Mouse (Mus musculus) spleen, adult 18-20 months (tissue): ENCODE data around the gene Chst15.
A peak's percentile ranks its signal among the peaks of the same experiment; 100 is the strongest.

Experiments used
- DNase-seq, 2 experiments: peaks; one replicate each; pipeline ENCODE4 v3.0.0; 2022; ENCODE audit warnings: mixed read lengths in 2 of 2

The Chst15 gene

GRCm38 (mm10) chr7:132317036-132317541, at the start of gene Chst15:
Gene Chst15, minus strand, starts transcription at chr7:132317228.
- DNase-seq = peak; percentile 74 to 76

GRCm38 (mm10) chr7:132365703-132366384, 48.8 kb upstream of the Chst15 start:
- peak; percentile 52 to 61 for DNase-seq

- DNase-seq = no peak
Measured at GRCm38 (mm10) chr7:132365111-132365510, 48.1 kb upstream of the Chst15 start.

GRCm38 (mm10) chr7:132364506-132364905, 47.5 kb upstream of the Chst15 start:
- peak in 1 of 2 experiments; percentile 39 for DNase-seq

- no peak for DNase-seq
Measured at GRCm38 (mm10) chr7:132360336-132360735, 43.3 kb upstream of the Chst15 start.

GRCm38 (mm10) chr7:132358709-132359108, 41.7 kb upstream of the Chst15 start:
- DNase-seq = peak in 1 of 2 experiments; percentile 34

GRCm38 (mm10) chr7:132358250-132358649, 41.2 kb upstream of the Chst15 start:
- DNase-seq = no peak

GRCm38 (mm10) chr7:132357841-132358237, 40.8 kb upstream of the Chst15 start:
- DNase-seq = no peak

- DNase-seq = no peak
Measured at GRCm38 (mm10) chr7:132356881-132357840, 40.1 kb upstream of the Chst15 start.

- DNase-seq = no peak
Measured at GRCm38 (mm10) chr7:132356185-132356584, 39.2 kb upstream of the Chst15 start.

GRCm38 (mm10) chr7:132355767-132356166, 38.7 kb upstream of the Chst15 start:
- DNase-seq = no peak

- no peak for DNase-seq
Measured at GRCm38 (mm10) chr7:132349075-132349572, 32.1 kb upstream of the Chst15 start.

GRCm38 (mm10) chr7:132347273-132348045, 30.4 kb upstream of the Chst15 start:
- no peak for DNase-seq

- DNase-seq = no peak
Measured at GRCm38 (mm10) chr7:132345526-132346070, 28.6 kb upstream of the Chst15 start.

GRCm38 (mm10) chr7:132344606-132345005, 27.6 kb upstream of the Chst15 start:
- DNase-seq = no peak

GRCm38 (mm10) chr7:132343900-132344299, 26.9 kb upstream of the Chst15 start:
- no peak for DNase-seq

- no peak for DNase-seq
Measured at GRCm38 (mm10) chr7:132343146-132343545, 26.1 kb upstream of the Chst15 start.

- DNase-seq = no peak
Measured at GRCm38 (mm10) chr7:132339041-132339839, 22.2 kb upstream of the Chst15 start.

GRCm38 (mm10) chr7:132338350-132338749, 21.3 kb upstream of the Chst15 start:
- no peak for DNase-seq

- DNase-seq = no peak
Measured at GRCm38 (mm10) chr7:132337268-132337917, 20.4 kb upstream of the Chst15 start.

- DNase-seq = no peak
Measured at GRCm38 (mm10) chr7:132336781-132337180, 19.8 kb upstream of the Chst15 start.
